Mouse (Mus musculus): Measurements from ENCODE around the gene Wwox.

DNA sequence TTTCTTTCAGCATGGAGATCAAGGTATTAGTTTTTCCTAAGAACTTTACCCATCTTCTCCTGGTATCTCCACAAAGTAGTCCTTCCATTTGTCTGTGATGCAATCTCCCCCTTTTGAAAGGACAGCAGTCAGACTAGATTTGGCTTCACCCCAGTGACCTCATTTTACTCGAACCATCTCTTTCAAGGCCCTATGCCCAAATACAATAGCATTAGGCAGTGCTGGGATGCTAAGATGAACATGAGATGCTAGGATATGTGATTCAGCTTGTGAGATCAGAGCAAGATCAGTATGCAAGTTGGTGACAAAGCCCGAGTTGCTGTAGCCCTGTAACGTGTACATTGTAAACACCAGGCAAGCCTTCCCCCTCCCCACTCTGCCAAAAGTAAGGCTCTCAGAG is 426.5 kb downstream of the Wwox start:
- TF ChIP-seq EP300 (IDR thresholded peaks at IDR 0.05) (no peak), CTCF (IDR thresholded peaks at IDR 0.05) (no peak)

All from lung, postnatal 0 days (tissue).